In genomic region chr17:79071951-79072350, GRCm38 (mm10) we compare ENCODE assay signal across 25 mouse cellular contexts.
"Had no signal": no experiment of that assay in that cellular context is flagged by ENCODE, and none has a peak within 500 bp of the region (broad histone marks: within the 10 kb centered on the region; RNA-seq: fewer than 3 reads in every experiment).

No protein-coding gene starts in this region.

- H3K9ac ChIP-seq: heart, embryonic 12.5 days; hindbrain, embryonic 12.5 days; hindbrain, embryonic 14.5 days; intestine, embryonic 15.5 days; limb, embryonic 13.5 days; limb, embryonic 15.5 days; liver, embryonic 12.5 days; liver, embryonic 14.5 days had no signal

- H3K36me3 ChIP-seq: heart, embryonic 10.5 days; heart, embryonic 12.5 days; hindbrain, embryonic 10.5 days; hindbrain, embryonic 12.5 days; intestine, embryonic 15.5 days; limb, embryonic 13.5 days; limb, embryonic 15.5 days; liver, embryonic 12.5 days had no signal

- ATAC-seq: hindbrain, embryonic 16.5 days; inflammation-experienced regulatory T-cells, adult 6 months; intestine, embryonic 15.5 days; intestine, postnatal 0 days; liver, embryonic 12.5 days had no signal

- H3K4me2 ChIP-seq: heart, embryonic 12.5 days; hindbrain, embryonic 12.5 days; hindbrain, embryonic 14.5 days; intestine, embryonic 15.5 days; limb, embryonic 13.5 days; limb, embryonic 15.5 days; liver, embryonic 12.5 days had no signal

- H3K4me3 ChIP-seq: gastrocnemius, adult 2 months; heart, embryonic 10.5 days; heart, embryonic 12.5 days; hindbrain, embryonic 10.5 days; hindbrain, embryonic 12.5 days; intestine, embryonic 15.5 days; layer of hippocampus, adult 2 months; limb, embryonic 13.5 days; limb, embryonic 15.5 days; liver, embryonic 12.5 days had no signal

- H3K4me1 ChIP-seq: heart, embryonic 10.5 days; heart, embryonic 12.5 days; intestine, embryonic 15.5 days; liver, embryonic 12.5 days had no signal

- H3K27ac ChIP-seq: gastrocnemius, adult 2 months; heart, embryonic 10.5 days; hindbrain, embryonic 10.5 days; hindbrain, embryonic 12.5 days; hindbrain, embryonic 14.5 days; intestine, embryonic 15.5 days; kidney, postnatal 0 days; layer of hippocampus, adult 2 months; limb, embryonic 13.5 days; limb, embryonic 15.5 days; liver, embryonic 12.5 days; liver, embryonic 14.5 days had no signal

- H3K27me3 ChIP-seq: heart, embryonic 12.5 days; hindbrain, embryonic 12.5 days; intestine, embryonic 15.5 days; limb, embryonic 13.5 days; limb, embryonic 15.5 days; liver, embryonic 12.5 days had no signal

- DNase-seq: gastrocnemius, adult 2 months; gastrocnemius, postnatal 10 days; gastrocnemius, postnatal 25 days; heart, postnatal 10 days; heart, postnatal 4 days; kidney, adult 18-20 months; kidney, adult 8-10 months; kidney, postnatal 14 days; kidney, postnatal 36 days; left cerebral cortex, postnatal 4 days had no signal

- H3K9me3 ChIP-seq: heart, embryonic 10.5 days; heart, embryonic 12.5 days; hindbrain, embryonic 10.5 days; hindbrain, embryonic 12.5 days; intestine, embryonic 15.5 days; limb, embryonic 13.5 days; limb, embryonic 15.5 days; liver, embryonic 12.5 days had no signal
